Mouse (Mus musculus): Measurements from ENCODE around the gene Gm11172.
"Not testable (repeated sequence)": the region's sequence is repeated elsewhere in the genome, so short reads cannot be mapped to it uniquely, and the experiment has no call there.

Gm11172 gene

DNA sequence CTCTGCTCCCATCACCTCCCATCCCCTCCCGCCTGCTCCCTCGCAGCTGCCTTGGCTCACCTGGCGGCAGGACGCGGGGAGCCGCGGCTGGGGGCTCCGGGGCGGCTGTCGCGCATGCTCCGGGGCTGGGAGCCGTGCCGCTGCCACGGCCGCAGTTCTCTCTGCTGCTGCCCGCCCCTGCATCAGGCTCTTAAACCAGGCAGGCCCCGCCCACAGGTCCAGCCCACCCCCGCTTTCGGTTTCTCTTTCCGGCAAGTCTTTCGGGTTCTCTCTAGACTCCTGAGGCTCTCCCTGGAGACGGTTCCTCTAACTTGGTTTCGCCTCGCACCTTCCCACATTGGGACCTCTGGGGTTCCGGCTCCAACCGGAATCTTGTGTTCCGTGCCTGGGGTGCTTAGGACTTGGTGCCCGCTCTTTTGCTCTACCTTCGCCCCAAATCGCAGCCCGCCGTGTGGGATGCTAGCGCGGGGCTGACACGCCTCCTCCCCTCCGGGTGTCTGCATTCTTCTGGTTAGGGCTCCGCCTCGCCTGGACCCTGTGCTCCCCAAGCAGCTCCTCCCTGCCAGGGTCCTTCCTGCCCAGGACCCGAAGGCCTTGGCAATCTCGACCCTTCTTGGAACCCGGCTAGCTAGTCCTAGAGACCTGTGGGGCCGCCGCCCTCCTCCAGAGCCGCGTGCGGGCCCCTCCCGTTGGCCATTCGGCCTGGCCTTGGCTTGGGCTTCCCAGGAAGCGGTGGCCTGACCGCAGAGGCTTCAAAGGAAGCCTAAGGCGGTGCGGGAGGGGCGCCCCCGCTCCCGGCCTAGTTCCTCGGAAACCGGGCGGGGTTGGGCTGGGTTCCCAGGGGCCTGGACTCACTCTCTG lies 27.1 kb upstream of the Gm11172 start, which contains the start of gene Socs1:
Gene Socs1, minus strand, starts transcription at position 166 of the 861 bp plus-strand sequence.
- peak; percentile 63 for DNase-seq (ENCODE audit: low read depth, low spot score)

DNA sequence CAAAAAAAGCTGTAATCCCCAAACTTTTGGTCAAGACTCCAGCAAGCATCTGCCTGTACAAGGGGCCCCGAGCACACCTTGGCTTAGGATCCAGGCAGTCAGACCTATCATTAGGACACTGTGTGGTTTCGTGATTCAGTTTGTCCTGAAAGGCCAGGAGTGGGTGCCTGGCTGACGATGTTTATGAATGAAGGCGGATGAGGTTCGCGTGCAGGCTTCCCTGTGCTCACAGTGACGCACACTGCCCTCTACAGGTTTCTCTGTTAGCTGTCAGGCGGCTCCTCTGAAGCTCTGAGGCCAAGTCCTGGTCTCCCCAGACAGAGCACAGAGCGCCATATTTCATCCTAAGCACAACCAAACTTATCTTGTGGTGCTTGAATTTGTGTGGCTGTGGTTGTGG lies 26.4 kb upstream of the Gm11172 start:
- DNase-seq (ENCODE audit: low read depth, low spot score), result peak; percentile 76

DNA sequence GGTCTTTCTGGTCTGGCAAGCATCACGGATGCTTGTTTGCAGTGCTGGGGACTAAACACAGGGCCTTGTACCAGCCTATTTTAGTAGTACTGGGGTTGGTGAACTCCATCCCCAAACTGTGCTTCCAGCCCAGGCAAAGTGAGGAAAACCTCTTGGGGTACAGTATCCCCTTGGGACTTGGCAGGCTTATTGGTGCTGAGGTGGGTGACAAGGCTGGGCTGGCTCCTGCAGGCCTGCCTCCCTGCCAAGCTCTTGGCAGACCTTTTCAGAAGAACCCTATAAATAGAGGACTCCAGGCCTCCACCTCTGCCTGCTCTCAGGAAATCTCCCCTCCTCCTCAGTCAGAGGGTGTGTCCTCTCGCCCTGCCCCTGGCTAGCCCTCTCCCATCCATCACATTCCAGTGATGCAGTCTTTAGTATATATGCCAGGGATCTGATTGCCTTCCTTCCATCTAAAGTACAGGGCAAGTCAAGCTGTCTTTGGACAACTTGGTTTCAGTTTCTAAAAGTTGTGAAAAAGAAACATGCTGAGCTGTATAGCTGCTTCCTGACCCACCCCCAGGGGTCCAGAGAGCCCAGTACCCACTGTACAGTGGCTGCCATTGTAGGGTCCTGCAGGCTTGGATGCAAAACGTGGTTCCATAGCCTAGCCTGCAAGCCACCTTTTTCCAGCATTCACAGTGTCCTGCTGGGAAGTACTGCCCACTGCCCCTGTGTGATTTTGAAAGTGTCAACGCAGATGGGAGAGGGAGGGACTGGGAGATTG lies 25.8 kb upstream of the Gm11172 start:
- no peak for DNase-seq (ENCODE audit: low read depth, low spot score)

DNA sequence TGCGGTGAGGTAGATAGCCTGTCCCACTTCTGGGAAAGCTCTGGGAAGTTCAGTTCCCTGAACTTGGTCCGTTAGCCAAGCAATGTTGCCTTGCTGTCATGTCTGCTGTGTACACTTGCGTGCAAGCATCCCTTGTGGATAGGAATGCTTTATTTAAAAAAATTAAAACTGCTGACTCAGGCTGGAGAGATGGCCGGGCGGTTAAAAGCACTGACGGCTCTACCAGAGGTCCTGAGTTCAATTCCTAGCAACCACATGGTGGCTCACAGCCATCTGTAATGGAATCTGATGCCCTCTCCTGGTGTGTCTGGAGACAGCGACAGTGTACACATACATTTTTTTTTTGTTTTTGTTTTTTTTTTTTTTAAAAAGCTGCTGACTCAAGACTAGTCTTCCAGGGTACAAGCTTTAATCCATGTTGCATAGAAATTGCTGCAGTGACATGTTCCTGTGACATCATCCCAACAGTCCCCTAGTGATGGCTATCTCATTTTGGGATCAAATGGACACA lies 25.1 kb upstream of the Gm11172 start:
- DNase-seq (ENCODE audit: low read depth, low spot score), result no peak

DNA sequence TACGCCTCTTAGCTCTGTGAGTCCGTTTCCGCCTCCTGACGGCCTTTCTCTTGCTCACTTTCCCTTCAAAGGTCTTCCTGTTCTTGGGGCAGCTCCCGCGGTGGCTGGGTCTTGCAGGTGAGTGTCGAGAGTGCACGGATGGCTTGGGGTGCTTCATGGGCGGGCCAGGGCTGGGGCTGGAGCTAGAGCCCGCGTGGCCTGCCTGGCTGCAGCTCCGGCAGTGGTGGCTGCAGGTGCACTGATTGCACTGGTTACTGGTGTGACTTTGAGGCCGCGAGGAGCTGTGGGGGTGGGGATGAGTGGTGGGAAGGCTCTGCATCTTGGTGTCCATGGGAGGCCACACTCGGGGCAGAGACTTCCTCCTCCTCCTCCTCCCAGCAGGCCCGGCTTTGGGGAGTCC lies 24.4 kb upstream of the Gm11172 start, which contains the start of gene Tnp2:
Gene Tnp2, minus strand, starts transcription at position 390 of the 400 bp plus-strand sequence.
- no peak for DNase-seq (ENCODE audit: low read depth, low spot score)

DNA sequence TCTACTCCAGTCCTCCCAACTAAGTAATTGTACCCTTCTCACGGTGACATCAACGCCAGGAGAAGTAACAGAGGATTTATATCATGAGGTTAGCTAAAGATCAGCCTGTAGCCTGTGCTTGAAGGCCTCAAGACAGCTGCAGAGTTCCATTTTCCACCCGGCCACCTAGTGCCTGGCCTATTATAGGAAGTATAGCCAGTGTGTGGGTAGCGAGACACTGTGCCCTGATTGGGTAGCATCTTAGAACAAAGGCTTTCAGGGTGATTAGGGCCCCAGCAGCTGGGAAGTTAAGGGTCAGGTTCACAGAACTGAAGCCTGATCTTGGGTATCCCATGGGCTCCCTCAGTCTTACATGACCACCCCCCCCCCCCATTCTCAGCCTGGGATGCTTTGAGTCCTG lies 23.8 kb upstream of the Gm11172 start:
- DNase-seq (ENCODE audit: low read depth, low spot score), result no peak

DNA sequence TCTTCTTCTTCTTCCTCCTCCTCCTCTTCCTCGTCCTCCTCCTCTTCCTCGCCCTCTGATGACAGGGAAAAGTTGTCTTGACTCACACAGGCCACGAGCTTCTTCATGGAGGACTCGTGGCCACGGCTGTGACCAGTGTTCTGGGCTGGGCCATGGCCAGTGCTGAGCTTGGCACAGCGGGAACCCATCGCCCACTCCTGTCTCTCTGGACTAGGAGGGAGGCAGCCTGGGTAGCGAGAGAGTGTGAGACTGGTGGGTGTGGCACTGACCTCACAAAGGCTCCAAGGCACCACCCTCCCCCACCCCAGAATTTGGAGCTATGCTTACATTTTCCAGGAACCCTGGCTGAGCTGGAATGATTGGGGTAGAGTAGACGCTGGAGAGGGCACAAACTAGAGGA lies 22.0 kb upstream of the Gm11172 start, which contains the start of gene Prm3:
Gene Prm3, minus strand, starts transcription at position 213 of the 400 bp plus-strand sequence.
- no peak for DNase-seq (ENCODE audit: low read depth, low spot score)

DNA sequence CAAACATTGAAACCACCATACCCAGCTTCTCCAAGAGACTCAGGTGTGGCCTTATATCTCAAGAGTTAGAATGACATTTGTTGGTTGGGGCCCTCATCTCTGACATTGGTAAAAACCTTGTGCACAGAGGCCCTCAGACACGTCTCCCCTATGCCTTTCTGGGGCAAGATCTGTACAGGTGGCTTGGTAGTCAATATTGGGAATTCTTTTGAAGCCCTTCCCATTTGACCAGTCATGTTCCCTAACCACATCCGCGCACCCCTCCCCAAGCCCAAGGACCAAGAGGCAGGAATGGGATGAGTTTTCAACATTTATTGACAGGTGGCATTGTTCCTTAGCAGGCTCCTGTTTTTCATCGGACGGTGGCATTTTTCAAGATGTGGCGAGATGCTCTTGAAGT lies 16.7 kb upstream of the Gm11172 start, which contains the start of gene Prm2:
Gene Prm2, minus strand, starts transcription at position 101 of the 400 bp plus-strand sequence.
- no peak for DNase-seq (ENCODE audit: low read depth, low spot score)

DNA sequence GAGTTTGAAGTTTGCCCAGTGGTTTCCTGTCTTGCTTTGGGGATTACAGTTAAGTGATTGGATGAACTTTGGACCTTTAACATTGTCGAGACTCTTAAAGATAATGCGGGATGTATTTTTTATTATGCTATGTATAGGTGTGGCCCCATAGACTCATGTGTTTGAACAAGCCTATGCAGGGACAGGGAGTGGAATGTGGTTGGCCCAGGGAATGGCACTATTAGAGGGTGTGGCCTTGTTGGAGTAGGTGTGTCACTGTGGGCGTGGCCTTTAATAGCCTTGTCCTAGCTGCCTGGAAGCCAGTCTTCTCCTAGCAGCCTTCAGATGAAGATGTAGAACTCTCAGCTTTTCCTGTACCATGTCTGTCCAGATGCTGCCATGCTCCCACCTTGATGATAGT lies 10.3 kb upstream of the Gm11172 start:
- DNase-seq (ENCODE audit: low read depth, low spot score), result not testable (repeated sequence)

DNA sequence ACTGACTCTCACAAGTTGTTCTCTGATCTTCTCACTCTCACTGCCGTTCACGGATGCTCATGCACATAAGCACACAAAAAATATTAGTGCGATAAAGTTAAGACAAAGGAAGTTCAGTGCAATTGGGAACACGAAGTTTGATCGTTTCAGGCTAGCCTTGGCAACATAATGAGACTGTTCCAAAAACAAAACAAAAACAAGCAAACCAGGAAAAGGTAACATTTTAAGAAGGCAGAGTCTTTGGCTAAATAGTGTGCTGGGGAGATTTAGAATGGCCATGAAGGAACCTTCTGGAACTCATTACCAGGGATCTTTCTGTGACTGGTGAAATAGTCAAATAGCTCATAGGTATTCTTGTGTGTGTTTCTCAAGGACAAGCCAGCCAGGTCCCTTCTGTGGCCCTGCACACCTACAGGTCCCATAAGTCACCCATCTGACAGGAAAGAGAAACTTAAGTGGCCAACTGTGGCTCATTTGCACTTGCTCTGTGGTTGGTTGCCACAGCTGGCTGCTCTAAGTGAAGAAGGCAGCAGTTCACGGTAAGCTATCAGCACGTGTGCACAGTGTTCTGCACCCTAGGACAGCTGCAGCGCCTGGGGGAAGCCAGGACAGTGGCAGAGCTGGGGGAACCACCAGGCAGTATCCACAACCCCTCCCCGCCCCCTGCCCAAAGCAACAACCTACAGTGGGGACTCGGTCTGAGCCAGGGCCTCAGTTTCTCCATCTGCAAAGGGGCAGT lies 6.8 kb upstream of the Gm11172 start, which contains the start of gene Prm1:
Gene Prm1, minus strand, starts transcription at position 51 of the 739 bp plus-strand sequence.
- no peak for DNase-seq (ENCODE audit: low read depth, low spot score)

DNA sequence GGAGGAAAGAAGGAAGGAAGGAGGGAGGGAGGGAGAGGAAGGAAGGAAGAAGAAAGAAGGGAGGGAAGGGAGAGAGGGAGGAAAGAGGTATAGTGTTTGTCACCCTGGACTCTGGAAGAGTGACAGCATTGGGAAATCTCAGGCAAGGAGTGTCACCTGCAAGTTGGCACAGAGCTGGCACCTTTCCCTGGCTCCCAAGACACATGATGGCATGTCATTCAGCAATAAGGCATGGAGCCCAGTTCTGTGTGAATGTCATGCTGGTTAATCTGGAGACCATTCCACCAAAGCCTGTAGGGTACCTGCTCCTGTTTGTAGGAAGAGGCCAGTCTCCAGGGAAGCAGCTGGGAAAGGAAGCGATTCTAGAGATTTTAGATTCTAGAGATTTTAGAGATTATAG lies 2.3 kb upstream of the Gm11172 start:
- DNase-seq (ENCODE audit: low read depth, low spot score), result no peak

DNA sequence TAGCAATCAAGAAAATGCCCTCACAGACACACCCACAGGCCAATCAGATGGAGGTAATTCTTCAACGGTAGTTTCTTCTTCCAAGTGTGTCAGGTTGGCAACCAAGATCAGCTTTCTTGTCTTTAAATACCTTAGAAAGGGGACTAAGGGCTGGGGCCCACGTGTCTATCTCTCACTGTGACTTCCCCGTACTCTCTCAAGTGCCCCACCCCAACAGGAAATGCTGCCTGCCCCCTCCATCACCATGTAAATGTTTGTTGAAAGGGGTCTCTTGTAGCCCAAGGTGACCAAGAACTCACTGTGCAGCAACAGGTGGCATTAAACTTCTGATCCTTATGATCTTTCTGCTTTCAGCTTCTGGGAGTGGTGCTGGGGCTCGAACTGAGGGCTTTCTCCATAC lies 1.0 kb downstream of the Gm11172 start:
- no peak for DNase-seq (ENCODE audit: low read depth, low spot score)

DNA sequence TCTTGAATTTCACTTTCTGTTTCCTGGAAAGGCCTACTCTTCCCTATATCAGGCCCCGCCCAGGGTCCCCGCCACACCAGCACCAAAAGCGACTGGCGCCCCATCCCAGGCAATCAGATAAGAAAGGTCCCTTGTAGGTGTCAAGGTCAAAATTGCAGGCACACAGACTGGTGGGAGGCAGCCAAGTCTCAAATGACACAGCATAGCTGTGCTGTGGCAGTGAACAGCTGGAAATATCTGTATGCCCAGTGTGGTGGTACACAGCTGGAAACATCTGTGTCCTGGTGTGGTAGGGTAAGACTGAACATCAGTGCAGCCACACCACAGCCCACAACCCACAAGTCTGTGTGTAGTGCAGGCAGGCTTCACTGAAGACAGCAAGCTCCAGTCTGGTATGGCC lies 2.1 kb downstream of the Gm11172 start:
- no peak for DNase-seq (ENCODE audit: low read depth, low spot score)

DNA sequence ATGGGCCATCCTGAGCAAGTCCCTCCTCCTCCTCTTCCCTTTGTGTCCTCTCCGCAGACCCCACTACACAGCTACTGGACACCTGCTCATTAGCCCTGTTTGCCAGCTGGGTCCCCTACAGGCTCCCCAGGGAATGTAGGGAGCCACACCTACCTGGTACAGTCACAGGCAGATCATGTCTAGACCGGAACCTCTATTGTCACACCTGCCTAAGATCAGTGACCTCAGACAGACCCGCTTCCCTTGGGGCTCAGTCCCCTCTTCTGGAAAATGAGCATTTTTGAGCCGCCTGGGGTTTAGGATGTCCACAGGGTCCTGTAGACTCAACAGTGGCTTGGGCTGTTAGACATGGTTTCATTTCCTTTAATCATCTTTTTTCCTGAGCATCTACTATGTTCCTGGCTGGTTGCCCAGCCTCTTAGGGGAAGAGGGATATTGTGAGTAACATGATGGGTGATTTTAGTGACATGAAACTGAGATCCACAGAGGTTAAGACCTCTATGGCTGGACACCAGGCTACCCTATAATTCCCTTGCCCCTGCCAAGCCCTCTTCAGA lies 5.9 kb downstream of the Gm11172 start:
- no peak for DNase-seq (ENCODE audit: low read depth, low spot score)

DNA sequence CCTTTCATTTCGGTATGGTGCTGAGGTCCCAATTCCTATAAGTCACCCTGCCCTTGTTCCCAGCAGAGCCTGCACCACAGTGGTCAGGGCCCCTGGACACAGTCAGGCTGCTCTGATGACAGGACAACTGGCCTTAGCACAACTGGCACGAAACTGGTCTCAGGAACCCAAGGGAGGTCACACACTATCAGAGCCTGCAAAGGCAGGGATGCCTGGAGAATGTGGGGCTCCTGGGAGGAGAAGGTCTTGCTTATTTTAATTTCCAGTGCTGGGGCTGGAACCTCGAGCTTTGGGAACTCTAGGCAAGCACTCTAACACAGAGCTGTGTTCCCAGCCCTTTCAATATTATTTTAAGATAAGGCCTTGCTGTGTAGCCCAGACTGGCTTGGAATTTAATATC lies 7.3 kb downstream of the Gm11172 start:
- no peak for DNase-seq (ENCODE audit: low read depth, low spot score)

DNA sequence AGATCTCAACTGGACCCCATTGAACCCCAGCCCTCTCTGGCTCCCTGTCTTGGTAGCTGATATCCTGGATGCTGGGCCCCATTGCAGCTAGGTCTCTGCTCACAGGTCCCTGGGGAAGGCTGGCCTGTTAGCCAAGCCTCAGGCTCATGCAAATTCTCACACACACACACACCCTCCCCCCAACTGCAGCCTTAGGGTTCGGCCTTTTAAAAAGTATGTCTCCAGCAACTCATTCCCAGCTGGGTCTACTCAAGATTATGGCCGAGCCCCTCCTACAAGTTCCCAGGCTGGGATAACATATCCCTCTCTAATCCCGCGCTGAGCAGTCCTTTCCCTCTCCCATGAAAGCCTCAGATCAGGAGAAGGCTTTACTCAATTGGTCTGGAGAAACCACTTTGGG lies 8.7 kb downstream of the Gm11172 start:
- DNase-seq (ENCODE audit: low read depth, low spot score), result no peak

DNA sequence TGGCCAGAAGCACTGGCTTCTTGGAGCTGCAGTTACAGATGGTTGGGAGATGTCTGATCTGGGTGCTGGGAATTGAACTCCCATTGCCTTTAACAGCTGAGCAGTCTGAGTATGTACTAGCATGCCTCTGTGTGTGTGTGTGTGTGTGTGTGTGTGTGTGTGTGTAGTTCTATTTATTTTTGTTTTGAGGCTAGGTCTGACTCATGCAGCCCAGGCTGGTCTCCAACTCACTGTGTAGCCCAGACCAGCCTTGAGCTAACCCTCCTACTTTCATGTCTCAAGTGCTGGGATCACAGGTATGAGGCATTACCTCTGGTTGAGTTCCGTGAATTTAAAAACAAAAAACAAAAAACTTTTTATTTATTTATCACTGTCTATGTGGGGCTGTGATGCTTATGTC lies 11.8 kb downstream of the Gm11172 start:
- DNase-seq (ENCODE audit: low read depth, low spot score), result no peak

DNA sequence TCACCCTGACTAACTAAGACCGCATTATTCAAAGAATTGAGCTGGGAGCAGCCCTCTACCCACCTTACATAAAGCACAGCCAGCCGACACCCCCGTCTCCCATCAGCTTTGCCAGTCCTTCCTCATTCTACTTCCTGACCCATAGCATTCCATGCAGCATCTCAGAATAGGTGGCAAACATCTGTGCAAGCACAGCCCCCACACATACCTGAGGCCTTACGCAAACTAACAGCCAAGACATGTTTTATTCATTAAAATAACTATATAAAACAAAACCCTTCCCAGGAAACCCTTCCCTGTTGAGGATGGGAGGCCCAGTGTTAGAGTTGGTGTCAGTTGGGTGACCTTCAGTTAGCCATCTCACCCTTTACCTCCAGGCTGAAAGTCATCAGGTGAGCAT lies 13.1 kb downstream of the Gm11172 start:
- DNase-seq (ENCODE audit: low read depth, low spot score), result no peak

DNA sequence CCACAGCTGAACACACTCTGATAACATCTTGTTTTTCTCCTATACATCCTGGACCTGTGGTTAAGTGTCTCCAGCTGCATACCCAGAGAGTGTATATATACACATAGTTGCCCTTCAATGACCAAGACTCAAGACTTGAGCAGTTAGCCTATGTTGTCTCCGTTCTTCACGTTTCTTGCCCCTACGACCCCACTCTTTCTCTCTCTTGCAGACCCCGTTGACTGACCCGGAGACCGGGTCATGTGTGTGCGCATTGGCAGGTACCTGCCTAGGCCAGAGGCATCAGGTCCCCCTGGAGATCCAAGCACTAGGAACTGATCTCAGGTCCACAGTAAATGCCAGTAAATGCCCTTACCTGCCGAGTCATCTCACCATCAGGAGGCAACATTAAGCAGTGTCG lies 14.6 kb downstream of the Gm11172 start:
- DNase-seq (ENCODE audit: low read depth, low spot score), result no peak

DNA sequence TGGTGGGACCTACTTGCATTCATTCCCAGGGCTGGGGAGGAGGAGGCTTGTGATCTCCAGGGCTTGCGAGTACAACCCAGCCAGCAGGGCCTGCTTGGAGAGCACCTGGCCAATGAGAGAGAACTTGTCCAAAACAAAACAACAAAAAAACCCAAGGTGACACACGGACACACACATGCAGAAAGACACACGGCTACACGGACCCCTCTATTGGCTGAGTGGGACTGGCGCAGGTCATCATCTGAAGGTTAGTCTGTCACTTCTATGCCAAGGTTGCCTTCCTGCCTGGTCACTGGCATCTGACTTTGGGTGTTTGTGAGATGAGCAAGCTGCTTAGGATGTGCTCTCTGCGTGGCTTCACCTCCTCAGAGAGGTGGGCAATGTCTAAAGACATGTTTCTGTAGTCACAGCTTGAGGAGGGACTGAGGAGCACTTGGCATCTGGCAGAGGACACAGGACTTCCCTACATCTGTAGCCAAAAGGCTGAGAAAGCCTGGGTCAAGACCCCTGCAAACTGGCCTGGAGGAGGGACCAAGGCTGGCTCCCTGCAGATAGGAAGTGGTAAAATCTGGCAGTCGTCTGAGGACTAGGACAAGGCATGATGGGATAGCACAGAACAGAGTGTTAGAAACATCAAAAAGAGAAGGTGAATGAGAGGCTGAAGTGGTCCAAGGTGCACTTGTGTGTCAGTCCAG lies 15.2 kb downstream of the Gm11172 start:
- DNase-seq (ENCODE audit: low read depth, low spot score), result no peak

DNA sequence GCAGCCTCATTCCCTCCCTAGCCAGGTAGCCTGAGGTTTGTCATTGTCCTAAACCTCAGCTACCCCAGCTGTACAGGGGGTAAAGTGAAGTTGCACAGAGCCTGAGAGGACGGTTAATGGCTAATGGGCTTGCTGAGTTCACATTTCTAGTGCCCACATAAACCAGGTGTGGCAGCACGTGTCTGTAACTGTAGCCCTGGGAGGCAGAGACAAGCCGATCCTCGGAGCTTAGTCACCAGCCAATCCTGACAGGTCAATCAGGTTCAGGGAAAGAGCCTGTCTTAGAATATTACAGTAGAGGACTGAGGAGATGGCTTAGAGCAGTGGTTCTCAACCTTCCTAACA lies 15.7 kb downstream of the Gm11172 start:
- no peak for DNase-seq (ENCODE audit: low read depth, low spot score)

Measured in retina, postnatal 7 days (tissue).